Mouse (Mus musculus): ENCODE data around the gene Irf7.
"Not testable (repeated sequence)": the region's sequence is repeated elsewhere in the genome, so short reads cannot be mapped to it uniquely, and the experiment has no call there.

Gene Irf7

DNA sequence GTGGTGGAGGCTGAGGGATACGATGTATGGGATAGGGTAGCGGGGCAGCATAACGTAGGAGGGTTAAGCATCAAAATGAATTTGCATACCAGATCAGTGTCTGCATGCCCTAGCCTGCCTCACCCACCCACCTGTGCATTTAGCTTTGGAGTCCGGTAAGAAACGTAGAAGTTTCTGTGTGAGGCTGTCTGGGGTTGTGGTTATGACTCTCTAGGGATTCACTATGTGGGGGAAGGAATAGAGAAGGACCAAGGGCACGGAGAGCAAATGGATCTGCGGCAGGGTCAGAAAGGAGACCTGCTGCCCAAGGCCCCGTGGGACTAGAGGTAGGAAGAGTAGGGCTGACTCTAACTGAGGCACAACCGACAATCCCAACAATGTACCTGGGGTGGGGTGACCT, 9.1 kb upstream of the Irf7 start:
- no peak for DNase-seq (ENCODE audit: low spot score)

DNA sequence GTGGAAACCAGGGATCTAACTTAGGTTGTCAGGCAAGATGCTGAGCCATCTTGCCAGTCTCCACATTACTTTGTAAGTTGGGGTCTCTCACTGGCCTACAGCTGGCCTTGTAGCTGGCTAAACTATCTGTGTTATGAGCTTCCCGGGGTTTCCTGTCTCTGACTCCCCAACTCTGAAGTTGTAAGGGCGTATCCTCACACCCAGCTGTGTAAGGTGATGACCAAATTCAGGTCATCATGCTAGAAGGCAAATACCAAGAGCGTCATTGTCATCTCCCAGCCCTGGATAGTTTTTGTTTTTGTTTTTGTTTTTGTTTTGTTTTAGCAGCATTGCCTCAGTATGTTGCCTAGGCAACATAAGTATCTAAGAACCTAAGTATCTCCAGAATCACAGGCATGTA, 4.3 kb upstream of the Irf7 start:
- DNase-seq (ENCODE audit: low spot score) = no peak

DNA sequence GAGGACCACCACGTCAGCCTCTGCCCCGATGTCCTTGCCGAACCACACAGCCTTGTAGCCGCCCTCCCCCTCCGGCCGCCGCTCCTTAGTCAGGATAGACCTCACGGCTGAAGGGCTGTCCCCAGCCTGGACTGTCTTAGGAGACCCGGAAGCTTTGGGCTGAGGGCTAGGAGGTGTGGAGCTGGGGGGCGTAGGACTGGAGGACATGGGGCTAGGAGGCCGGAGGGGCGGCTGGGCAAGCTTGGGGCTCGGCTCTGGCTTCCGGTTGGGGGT, 2.9 kb upstream of the Irf7 start:
- DNase-seq (ENCODE audit: low spot score) = no peak

DNA sequence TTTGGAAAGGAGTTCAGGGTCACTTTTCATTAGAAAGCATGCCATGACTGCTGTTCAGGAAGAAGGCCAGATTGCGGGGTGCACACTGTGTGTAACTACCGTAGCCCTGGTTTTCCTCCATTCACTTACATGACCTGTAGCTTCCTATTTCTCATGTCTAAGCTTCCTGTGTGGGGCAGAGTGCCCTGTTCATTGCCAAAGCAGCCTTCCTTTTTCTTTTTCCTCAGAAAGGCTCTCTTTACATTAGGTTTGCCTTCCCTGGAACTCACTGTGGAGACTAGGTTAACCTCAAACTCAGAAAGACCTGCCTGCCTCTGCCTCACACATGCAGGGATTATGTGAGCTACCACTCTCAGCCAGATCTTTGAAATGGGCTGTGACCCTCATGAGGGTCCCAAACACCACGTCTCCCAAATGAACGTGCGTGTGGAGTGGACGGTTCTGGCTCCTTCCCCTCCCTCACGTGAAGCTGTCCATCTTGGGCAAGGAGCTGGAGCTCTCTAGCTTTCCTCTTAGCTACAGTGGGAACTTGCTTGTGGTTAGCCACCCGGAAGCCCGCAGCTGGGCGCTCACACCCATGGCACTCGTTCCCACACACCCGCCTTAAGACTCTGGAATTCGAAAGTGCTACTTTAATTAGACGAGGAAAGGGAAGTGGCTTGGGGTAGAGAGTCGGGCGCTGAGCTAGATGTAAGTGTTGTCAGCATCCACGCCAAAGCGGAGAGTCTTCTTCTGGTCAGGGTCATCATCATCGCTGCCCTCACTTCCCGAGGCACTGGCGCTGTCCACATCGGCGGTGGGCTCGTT, 2.4 kb upstream of the Irf7 start:
- no peak for DNase-seq (ENCODE audit: low spot score)

DNA sequence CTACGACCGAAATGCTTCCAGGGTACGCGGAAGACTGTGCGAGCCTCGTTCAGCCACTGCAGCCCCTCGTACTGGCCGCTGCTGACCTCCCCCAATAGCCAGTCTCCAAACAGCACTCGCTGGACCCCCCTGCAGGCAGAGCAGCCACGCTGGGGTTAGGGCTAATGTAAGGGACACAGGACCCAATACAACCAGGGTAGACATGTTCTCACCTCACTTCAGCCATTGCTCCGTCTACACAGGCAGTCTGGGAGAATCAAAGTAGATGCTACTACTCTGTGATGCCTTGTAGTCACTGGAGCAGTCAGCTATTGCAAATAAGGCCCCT, 906 bp downstream of the Irf7 start:
- DNase-seq (ENCODE audit: low spot score) = no peak

DNA sequence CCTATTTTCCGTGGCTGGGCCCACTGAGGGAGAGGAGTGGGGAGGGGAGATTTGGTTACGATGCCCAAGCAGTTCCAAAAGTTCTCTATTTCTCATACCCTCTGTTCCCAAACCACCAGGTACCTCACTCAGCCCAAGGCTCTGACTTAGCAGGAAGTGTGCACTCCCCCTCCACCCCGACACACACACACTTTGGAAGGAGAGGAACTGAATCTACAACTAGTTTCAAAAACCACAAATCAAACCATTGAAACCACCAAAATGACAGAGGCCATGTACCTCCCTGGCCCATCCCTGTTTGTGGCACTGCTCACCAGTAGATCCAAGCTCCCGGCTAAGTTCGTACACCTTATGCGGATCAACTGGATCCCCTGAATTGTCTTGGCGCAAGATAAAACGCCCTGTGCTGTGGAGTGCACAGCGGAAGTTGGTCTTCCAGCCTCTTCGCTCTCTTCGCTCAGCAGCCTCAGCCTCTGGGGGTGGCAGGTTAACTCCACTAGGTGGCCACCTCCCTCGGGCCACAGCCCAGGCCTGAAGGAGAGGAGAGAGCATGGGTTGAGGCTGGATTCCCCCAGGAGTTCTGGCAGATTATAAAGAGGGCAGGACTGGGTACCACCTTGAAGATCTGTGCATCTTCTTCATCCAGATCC, 1.4 kb downstream of the Irf7 start:
- DNase-seq (ENCODE audit: low spot score) = no peak

DNA sequence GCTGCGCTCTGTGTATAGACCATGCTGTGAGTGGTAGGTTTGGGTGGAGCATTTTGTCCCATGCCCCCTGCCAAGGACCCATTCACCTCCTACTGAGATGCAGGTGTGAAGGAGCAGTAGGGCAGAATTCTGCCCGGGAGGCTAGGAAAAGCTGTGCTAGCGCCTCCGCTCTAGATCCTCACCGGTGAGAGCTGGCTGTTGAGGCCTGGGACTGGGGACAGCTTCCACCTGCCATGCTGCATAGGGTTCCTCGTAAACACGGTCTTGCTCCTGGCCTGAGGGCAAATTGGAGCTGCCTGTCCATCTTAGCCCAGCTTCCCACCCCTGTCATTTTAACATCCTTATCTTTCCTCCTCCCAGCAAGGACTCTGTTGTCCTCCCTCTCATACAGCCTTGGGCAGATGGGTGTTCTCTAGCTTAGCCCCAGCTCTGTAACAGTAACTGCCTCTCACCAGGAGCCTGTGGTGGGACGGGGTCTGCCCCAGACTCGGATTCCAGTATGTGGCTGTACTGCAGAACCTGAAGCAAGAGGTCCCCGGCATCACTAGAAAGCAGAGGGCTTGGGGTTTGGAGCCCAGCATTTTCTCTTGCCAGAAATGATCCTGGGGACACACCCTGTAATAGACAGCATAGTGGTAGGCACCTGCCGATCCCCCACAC, 2.1 kb downstream of the Irf7 start:
- DNase-seq (ENCODE audit: low spot score) = no peak

DNA sequence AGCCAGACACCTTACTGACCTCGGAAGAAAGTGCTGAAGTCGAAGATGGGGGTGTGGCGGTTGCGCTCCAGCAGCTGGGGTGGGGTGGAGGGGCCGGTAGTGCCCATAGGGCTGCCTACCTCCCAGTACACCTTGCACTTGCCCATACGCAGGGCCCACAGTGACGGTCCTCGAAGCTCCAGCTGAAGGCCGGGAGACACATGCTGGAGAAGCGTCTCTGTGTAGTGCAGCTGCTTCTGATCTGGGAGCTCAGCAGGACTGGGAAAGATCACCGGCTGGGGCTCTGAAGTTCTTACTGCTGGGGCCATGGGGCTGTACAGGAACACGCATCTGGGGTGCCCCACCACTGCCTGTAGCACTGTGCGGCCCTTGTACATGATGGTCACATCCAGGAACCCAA, 2.6 kb downstream of the Irf7 start:
- DNase-seq (ENCODE audit: low spot score) = no peak

DNA sequence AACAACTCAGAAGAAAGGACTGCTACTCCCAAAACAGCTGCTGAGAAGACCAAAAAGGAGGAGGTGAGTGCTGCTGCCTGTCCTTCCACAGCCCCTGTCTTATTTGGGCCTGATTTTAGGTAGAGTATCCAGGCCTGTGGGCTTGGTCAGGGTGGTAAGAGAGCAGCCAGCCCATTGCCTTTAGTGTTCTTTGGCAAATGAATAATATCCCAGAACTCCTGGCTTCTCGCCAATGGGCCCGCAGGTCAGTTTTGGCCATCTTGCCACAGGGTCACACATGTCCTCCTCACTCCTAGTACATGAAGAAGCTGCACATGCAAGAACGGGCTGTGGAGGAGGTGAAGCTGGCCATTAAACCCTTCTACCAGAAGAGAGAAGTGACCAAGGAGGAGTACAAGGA, 4.8 kb downstream of the Irf7 start:
- DNase-seq (ENCODE audit: low spot score) = no peak

DNA sequence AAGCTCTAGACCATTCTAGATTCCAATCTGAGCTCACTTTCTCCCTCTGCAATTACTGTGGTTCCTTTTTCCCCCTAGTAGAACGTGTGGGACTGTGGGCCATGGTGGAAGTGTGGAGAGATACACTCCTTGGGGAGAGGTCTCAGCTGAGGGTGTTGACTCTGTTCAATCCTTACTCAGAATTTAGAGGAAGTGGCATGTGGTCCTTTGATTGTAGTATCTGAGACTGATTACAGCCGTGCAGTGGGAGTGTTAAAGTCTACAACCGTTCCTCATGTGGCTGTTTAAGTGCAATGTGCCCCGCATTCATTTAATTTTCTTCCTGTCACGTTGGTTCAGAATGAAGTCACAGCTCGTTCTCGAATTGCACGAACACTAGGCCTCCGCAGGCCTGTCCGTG, 10.1 kb downstream of the Irf7 start:
- DNase-seq (ENCODE audit: low spot score) = no peak

DNA sequence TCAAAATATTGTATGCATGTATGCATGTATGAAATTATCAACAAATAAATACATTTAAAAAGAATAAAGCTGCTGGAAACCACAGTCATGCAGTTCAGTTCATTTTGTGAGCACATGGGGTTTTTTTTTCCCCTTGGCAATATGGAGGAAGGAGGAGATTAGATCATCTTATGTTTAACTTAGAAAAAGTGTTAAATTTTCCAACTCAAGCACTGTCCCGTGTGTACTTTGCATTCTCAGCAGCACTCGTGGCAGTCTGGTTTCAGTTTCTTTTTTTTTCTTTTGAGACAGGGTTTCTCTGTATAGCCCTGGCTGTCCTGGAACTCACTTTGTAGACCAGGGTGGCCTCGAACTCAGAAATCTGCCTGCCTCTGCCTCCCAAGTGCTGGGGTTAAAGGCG, 15.8 kb downstream of the Irf7 start:
- not testable (repeated sequence) for DNase-seq (ENCODE audit: low spot score)

DNA sequence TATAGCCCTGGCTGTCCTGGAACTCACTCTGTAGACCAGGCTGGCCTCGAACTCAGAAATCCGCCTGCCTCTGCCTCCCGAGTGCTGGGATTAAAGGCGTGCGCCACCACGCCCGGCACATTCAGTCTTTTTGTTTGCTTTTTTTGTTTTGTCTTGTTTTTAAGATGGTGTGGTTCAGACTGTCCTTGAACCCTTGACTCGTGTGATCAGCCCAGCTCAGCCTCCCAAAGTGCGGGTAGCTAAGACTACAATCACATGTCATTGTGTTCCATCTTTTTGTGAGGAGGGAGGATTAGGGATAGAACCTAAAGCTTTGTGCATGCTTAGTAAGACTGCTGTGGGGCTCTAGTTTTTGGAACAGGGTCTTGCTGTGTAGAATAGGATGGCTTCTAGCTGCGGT, 34.7 kb downstream of the Irf7 start:
- no peak for DNase-seq (ENCODE audit: low spot score)

DNA sequence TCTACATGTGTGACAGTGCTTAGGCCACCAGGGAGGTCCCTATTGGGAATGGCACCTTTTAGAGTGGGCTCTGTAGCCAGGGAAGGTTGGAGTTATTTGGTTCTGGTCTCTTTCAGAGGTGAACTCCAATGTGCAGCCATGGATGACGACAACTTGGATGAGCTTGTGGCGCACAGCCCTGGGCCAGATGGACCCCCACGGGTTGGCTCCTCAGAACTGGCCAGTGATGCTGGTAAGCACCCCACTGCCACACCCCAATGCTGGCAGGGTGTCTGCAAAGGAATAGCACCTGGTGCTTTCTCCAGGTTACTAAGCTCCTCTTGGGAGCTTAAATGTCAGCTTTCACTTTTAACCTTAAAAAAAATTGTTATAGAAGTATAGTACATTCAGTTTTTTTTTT, 35.2 kb downstream of the Irf7 start:
- no peak for DNase-seq (ENCODE audit: low spot score)

DNA sequence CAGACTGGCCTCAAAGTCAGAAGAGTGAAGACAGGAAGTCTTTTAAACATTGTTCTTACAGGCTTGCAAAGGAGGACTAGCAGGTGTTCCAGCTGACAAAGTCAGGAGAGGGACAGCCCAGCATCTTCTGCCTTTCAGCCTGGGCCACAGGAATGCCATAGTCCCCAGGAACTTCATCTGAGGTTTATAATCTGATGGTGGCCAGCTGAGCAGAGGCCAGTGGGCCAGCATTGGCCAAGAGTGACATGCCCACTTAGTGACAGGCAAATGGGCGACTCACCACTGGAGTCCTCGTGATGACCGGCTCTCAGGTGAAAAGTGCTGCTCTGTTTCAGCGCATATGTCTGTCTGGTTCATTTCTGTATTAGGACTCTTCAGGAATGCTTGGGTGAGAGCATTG, 35.7 kb downstream of the Irf7 start:
- no peak for DNase-seq (ENCODE audit: low spot score)

DNA sequence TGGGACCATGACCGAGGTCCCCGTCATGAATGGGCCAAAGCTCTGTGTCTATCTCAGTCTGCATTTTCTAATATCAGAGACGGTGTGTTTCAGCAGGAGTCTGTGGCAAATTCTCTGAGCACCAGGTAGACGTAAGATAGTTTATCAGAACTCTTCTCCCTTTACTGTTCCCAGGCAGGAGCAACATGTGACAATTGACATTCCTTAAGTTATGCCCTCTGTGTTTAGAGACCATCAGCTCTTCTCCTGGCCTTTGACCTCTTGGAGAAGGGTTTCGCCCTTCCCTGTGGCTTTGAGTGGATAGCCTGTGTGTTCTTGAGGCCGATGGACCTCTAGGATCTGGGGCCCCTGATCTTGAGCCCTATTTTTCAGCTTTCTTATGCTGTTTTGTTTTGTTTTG, 36.6 kb downstream of the Irf7 start:
- no peak for DNase-seq (ENCODE audit: low spot score)

DNA sequence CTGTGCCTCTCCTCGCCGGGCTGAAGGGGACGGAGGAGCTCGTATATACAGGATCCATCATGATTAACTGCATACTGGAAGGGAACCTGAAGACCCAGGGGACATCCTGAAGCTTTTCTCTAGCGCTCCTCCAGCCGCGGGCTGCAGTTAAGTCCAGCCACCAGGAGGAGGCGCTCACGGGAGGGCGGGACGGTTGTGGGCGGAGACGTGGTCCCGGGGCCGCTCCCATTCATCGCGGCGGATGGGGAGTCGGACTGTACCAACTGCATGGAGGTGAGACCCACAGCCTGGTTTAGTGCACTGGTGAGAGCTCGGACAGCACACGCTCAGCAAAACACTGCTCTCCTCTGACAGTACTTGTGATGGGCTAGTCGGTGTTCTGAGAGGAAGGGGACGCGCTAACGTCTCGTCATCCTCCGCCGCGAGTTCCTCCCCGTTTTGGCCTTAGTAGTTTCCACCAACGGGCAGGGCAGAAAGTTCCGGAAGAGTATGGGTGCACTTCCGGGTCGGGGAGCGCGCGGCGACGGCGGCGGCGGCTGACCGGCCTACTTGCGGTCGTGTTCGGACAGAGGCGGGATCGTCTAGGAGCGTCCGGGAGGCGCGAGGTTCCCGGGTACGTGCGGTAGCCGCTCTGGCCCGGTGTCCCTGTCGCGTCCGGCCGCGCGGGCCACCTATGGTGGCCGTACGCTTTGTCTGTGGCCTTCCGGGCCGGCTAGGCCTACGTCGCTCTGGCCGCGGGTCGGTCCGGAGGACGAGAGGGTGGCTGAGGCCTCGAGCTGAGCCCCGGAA, 37.8 kb downstream of the Irf7 start, which contains the start of gene Phrf1:
Phrf1 (plus strand) TSS at position 506 of the 789 bp plus-strand sequence.
- DNase-seq (ENCODE audit: low spot score) = peak; percentile 80

DNA sequence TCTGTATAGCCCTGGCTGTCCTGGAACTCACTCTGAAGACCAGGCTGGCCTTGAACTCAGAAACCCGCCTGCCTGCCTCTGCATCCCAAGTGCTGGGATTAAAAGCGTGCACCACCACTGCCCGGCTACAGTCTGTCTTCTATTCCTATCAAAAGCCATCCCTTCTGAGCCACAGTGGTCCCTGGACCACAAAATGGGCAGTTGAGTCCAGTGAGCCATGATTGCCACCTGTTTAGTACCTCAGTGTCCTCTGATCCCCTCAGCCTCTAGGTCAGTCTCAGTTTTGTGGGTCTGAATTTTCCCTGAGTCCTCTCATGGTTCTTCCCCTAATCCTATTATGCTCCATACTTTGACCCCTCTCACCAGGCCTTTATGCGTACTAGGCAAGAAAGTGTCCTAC, 38.5 kb downstream of the Irf7 start:
- DNase-seq (ENCODE audit: low spot score) = no peak

DNA sequence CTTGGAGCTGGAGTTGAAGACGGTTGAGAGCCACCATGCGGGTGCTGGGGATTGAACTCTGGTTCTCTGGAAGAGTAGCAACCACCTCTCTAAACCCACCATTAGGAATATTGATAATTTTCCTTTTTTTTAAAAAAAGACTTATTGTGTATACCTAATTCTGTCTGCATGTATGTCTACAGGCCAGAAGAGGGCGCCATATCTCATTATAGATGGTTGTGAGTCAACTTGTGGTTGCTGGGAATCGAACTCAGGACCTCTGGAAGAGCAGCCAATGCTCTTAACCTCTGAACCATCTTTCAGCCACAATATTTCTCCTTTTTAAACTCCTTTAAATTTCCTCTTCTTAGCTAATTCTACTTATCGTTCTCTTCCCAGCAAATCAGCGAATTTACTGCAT, 39.7 kb downstream of the Irf7 start:
- DNase-seq (ENCODE audit: low spot score) = no peak

DNA sequence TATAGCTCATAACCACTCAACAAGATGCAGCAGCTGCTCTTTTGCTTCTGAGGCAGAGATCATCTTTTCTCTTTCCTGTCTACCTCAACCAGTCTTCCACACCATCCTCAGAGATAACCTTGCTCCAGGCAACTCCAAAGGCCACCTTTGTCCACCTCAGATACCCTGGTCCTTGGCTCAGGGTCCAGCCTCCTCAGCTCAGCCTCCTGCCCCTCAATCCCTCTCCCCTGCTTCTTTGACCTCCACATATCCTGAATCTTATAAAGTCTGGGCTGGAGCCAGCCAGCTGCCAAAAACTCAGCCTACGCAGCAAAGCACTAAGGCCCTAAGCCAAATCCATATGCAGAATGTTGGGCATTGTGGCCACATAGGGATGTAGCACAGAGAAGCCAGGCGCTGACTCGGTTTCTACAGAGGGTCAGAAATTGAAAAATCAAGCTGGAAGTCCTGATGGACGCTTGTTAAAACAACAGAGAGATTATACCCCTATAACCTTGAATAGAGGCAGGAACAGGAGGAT, 43.5 kb downstream of the Irf7 start:
- DNase-seq (ENCODE audit: low spot score) = no peak

DNA sequence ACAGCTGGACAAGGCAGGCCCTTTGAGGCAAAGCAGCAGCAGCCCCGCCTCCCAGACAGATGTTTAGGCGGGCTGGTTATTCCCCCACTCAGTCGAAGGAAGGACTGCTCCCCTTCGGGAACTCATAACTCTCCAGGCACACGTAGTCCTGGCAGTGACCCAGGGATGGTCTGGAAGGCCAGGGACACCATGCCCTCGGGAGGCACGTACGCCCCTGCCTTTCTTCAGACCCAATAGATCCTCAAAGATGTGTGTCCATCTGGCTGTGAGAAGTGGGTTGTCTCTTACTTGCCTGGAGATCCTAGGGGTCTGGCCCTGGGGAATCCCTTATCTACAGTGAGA, 44.2 kb downstream of the Irf7 start:
- no peak for DNase-seq (ENCODE audit: low spot score)

DNA sequence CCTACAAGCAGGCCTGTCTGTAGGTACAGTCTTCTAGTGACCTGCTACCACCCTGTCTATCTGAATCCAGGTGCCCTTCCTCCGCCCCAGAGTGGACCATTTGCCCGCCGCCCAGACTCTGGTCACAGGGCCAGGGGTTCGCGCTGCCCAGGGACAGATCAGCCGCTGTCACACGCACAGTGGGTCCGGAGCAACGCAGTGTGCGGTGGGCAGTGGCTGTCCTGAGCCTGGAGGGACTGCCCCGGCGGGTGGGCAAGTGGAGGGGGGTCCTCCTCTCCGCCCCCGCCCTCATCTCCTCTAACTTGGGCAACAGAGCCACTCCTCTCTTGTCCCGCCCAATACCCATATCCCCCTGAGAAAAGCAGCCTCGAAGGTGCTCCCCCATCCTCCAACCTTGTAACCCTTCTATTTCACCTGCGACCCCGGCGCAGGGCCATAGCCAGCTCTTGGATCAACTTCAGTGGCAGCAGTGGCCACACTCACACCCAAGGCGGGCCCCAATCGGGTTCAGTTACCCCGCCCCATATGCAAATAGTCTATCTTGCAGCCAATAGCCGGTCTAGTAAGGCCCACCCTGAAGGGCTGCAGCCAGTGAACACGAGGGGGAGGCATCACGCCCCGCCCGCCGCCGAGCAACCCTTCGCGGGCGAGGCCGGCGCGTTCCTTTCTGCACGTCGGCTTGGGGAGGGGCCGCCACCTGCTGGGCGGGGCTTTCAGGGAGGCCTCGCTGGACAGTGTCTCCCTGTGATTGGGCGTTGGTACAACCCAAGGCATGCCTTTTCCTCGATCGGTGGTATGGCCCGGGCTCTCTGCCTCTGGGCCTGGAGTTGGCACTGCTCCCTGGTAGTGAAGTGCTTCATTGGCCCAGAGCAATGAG, 44.8 kb downstream of the Irf7 start:
- peak; percentile 87 for DNase-seq (ENCODE audit: low spot score)

DNA sequence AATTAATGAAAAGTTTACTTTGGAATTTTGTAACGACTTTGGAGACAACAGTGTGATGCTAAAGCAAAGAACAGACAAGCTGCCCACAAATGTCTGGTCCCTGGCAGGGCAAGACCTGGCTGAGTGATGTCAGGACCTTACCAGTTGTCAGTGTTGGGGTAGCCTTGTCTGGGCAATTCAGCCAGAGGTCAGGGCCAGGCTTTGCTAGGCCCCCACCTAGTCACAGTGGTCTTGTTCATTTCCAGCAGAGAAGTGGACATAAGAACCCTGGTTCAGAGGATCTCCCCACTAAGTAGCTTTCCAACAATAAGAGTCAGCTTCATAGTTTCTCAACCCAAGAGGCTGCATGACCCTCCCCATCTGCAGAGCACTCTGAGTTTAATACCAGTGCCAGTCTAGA, 45.9 kb downstream of the Irf7 start:
- DNase-seq (ENCODE audit: low spot score) = no peak

Data from urinary bladder, postnatal 10 days (tissue).